Mouse (Mus musculus): ENCODE data around the gene Rfx4.

GRCm38 (mm10) chr10:84910194-84910593 lies 154.3 kb downstream of the Rfx4 start:
- no peak for TF ChIP-seq CTCF (IDR thresholded peaks at IDR 0.05; ENCODE audit: control insufficient read depth, insufficient read depth, low read length)
- no peak for TF ChIP-seq POLR2A (IDR thresholded peaks at IDR 0.05; ENCODE audit: borderline replicate concordance, control insufficient read depth, low read depth, low read length)

Measured in bone marrow, adult 2 months (tissue).